Mouse (Mus musculus) limb, embryonic 12.5 days (tissue): ENCODE measurements around the gene Perp. TPM values are rescaled to one million over a fixed set of nuclear protein-coding genes. Genes with fewer than 3 reads are reported as not detected.

ENCODE experiments used
- ATAC-seq: fragments of 200-750 bp; cut with Nextera tagmentation; 2 replicates; pipeline ENCODE4 v1.8.0; 2017; ENCODE audit warnings: low read depth, moderate TSS enrichment; ENCODE audit not compliant: insufficient number of reproducible peaks, insufficient read depth, low FRiP score, low TSS enrichment
- H3K27ac ChIP-seq: fragments of 300-500 bp; sonication (generic); 2 replicates; pipeline ENCODE4 v1.5.1; 2016; ENCODE audit warnings: mild to moderate bottlenecking, moderate library complexity
- H3K27me3 ChIP-seq: fragments of 300-500 bp; sonication (generic); 2 replicates; pipeline ENCODE4 v1.6.1; 2016; ENCODE audit warnings: mild to moderate bottlenecking, moderate library complexity
- H3K36me3 ChIP-seq: fragments of 300-500 bp; sonication (generic); 2 replicates; pipeline ENCODE4 v1.6.1; 2016; ENCODE audit warnings: mild to moderate bottlenecking, moderate library complexity
- H3K4me1 ChIP-seq: fragments of 300-500 bp; sonication (generic); replicated peaks from 2 replicates; pipeline ENCODE4 v1.6.1; 2016
- H3K4me2 ChIP-seq: fragments of 300-500 bp; sonication (generic); 2 replicates; pipeline ENCODE4 v1.6.1; 2016; ENCODE audit warnings: mild to moderate bottlenecking, moderate library complexity
- H3K4me3 ChIP-seq: fragments of 300-500 bp; sonication (generic); replicated peaks from 2 replicates; pipeline ENCODE4 v1.5.1; 2016; ENCODE audit warnings: mild to moderate bottlenecking
- H3K9ac ChIP-seq: fragments of 300-500 bp; sonication (generic); replicated peaks from 2 replicates; pipeline ENCODE4 v1.6.1; 2016; ENCODE audit warnings: mild to moderate bottlenecking, moderate library complexity
- H3K9me3 ChIP-seq: fragments of 300-500 bp; sonication (generic); 2 replicates; pipeline ENCODE4 v1.6.1; 2016; ENCODE audit warnings: mild to moderate bottlenecking, moderate library complexity
- WGBS: fragments of 180-500 bp; shearing (Covaris S2); methylation state at CpG from one replicate; pipeline ENCODE4 v1.1.7; 2016; 5-methylcytosine and 5-hydroxymethylcytosine counted together
- polyA plus RNA-seq: library from polyadenylated mRNA; unstranded; fragments of >200 nt; fragmentation: Nextera tagmentation; extraction: Ambion mirVana; gene quantifications from 2 replicates; pipeline ENCODE4 v1.2.1, GENCODE M21; 2016

Perp gene
- polyA plus RNA-seq, 1 experiment from 2014 or later, result 61.1 TPM

DNA sequence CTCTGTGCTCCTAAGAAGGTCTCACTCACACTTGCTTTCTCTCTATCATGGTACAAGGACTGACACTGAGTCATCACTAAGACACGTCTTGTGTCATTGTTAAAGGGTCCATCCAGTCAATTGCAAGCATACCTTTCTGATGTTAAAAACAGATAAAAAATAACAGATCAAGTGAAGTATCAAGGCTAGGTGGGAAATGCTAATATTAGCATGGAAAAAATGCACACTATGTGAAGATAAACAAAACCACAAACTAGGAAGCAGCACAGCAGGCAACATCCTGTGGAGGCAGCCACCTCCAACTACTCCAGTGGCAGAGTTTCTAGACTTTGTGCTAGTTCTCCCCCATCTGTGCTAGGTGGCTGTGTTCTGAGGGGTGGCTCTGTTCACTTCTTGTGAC is 47.3 kb downstream of the Perp start:
- Histone ChIP-seq H3K4me3 (no peak overlapping the region), H3K9ac (no peak overlapping the region), H3K4me2 (no peak overlapping the region), H3K36me3 (no peaks in the 10 kb centered on the region), H3K4me1 (no peaks in the 10 kb centered on the region), H3K9me3 (no peaks in the 10 kb centered on the region), H3K27me3 (no peaks in the 10 kb centered on the region), H3K27ac (no peak overlapping the region)
- no peak for ATAC-seq
- WGBS, result 79% methylated on average over 1 of the region's 1 CpGs

- no peak for ATAC-seq
- no peaks in the 10 kb centered on the region for H3K27me3 ChIP-seq
- no peaks in the 10 kb centered on the region for H3K9me3 ChIP-seq
- no peak overlapping the region for H3K27ac ChIP-seq
- H3K36me3 ChIP-seq, result no peaks in the 10 kb centered on the region
- no peaks in the 10 kb centered on the region for H3K4me1 ChIP-seq
- H3K9ac ChIP-seq, result no peak overlapping the region
- H3K4me2 ChIP-seq, result no peak overlapping the region
- no peak overlapping the region for H3K4me3 ChIP-seq
- WGBS, result 31% methylated on average over 6 of the region's 6 CpGs
These were observed 49.7 kb downstream of the Perp start for GRCm38 (mm10) chr10:18894259-18895166.

DNA sequence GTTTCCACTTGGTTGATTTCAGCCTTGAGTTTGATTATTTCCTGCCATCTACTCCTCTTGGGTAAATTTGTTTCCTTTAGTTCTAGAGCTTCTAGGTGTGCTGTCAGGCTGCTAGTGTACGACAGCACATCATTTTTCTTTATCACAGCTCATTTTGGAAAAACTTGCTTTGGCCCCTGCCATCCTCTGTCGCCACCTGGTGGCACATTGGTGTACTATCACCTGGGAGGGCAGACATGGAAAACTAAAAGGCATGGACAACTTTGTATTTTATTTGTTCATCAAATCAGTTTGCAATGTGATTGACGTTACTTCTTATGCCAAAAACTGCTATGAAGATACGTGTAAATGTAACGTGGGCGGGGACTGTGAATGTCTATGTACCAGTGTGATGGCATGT is 59.3 kb downstream of the Perp start:
- no peak for ATAC-seq
- no peak overlapping the region for H3K4me3 ChIP-seq
- no peaks in the 10 kb centered on the region for H3K4me1 ChIP-seq
- no peaks in the 10 kb centered on the region for H3K9me3 ChIP-seq
- H3K9ac ChIP-seq, result no peak overlapping the region
- no peaks in the 10 kb centered on the region for H3K36me3 ChIP-seq
- H3K27ac ChIP-seq, result no peak overlapping the region
- no peak overlapping the region for H3K4me2 ChIP-seq
- WGBS, result 26% methylated on average over 6 of the region's 6 CpGs
- H3K27me3 ChIP-seq, result no peaks in the 10 kb centered on the region

Other genes with a start within 250 kb of the Perp start
- gene Arfgef3, start 101.1 kb upstream of the Perp start, polyA plus RNA-seq, result 0.20 and 0.26 TPM in 2 replicates
- gene Gm4922, start 58.2 kb upstream of the Perp start, polyA plus RNA-seq, result 0.11 TPM in 1 of 2 replicates, not detected in the other
- gene Tnfaip3, start 170.6 kb downstream of the Perp start, polyA plus RNA-seq, result 2.9 and 3.5 TPM in 2 replicates